Mouse (Mus musculus) brain, embryonic 14.5 days (tissue): ENCODE results near the gene Inpp1.

Experiments
- CTCF ChIP-seq: fragments of 200-500 bp; IDR thresholded peaks from 2 replicates; pipeline ENCODE4 v1.5.1; 2012; ENCODE audit warnings: inconsistent platforms, mild to moderate bottlenecking, moderate library complexity, borderline replicate concordance; ENCODE audit not compliant: insufficient read depth, insufficient read length; ENCODE audit errors: extremely low read depth
- POLR2A ChIP-seq: fragments of 200-500 bp; IDR thresholded peaks from 2 replicates; pipeline ENCODE4 v1.6.1; 2012; ENCODE audit warnings: mild to moderate bottlenecking, inconsistent platforms, borderline replicate concordance; ENCODE audit not compliant: poor library complexity, insufficient read depth, insufficient read length, severe bottlenecking; ENCODE audit errors: extremely low read depth

- TF ChIP-seq POLR2A = no peak
- peak; percentile 70; the same call in 1 of the 2 replicates for TF ChIP-seq CTCF
Observed at GRCm38 (mm10) chr1:52748260-52748659, 69.2 kb downstream of the Inpp1 start.
